Mouse (Mus musculus): ENCODE results near the gene Cd99l2.

DNA sequence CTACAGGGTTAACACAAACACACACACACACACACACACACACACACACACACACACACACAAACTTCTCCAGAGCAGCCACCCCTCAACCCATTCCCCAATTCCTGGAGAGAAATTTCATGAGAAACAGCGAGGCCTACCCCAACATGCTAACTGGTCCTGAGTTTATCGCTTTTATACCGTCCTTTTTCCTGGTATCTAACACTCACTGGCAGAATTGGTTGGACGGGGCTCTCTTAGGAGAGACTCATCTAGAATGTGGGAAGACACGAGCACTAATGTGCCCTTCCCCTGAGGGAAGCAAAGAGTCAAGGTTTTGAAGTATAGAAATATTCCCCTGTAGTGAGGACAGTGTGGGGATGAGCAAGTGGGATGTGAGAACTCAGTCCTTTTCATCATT lies 61.7 kb downstream of the Cd99l2 start:
- TF ChIP-seq POLR2A (IDR thresholded peaks at IDR 0.05; ENCODE audit: control insufficient read depth, low read depth, low read length) = no peak
- TF ChIP-seq CTCF (IDR thresholded peaks at IDR 0.05; ENCODE audit: control insufficient read depth, insufficient read depth, insufficient replicate concordance, low read depth, low read length) = no peak
